Comparison of ENCODE assay signal across 13 mouse cellular contexts in the genomic region with DNA sequence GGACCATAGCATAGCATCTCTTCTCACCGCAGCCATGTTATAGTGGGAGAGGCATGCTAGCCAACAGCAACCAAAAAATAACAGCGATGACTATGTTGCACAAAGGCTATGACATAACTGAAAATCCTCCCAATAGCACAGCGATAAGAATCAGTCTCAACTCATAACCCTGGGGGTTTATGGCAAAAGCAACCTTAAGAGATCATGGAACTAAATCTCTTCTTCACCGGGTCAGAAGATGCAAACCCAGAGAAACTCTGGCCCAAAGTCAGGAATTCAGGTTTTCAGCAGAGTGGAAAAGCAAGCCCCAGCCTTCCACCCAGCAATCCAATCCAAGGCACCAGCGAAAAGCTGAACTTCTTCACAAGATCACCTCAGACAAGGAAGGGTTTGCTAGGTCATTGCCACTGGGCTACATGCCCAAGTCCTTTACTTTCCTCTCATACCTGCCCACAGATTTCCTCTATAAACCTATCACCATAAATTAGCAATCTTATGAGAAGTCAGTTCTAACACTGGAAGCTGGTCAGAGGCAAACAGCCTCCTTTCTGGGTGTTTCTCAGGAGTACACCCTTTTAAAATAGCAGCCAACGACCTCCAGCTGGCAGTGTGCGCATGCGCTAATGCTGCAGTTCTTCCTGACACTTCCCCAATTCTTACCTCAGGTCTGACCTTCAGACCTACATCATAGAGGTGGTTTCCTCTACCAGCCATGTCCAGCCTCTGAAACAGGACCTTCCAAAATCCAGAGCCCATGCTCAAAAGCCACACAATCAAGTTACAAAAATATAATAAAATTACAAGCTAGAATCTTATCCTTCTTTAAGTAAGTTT. TPM values are rescaled to one million over a fixed set of nuclear protein-coding genes. Genes with fewer than 3 reads are reported as not detected.
DNase-seq lines count a peak whose midpoint lies in the region; ATAC-seq and TF ChIP-seq lines count a peak whose summit lies in the region.
"Had no signal": no experiment of that assay in that cellular context is flagged by ENCODE, and none has a peak within 500 bp of the region (broad histone marks: within the 10 kb centered on the region; RNA-seq: fewer than 3 reads in every experiment).

No protein-coding gene starts in this region.

- H3K27me3 ChIP-seq in heart, postnatal 0 days (ENCODE audit: control insufficient read depth, insufficient read depth, low read length) = no peaks in the 10 kb centered on the region
- no peaks in the 10 kb centered on the region for H3K27me3 ChIP-seq in heart, embryonic 11.5 days (ENCODE audit: control insufficient read depth, insufficient read depth, low read length)
- H3K27me3 ChIP-seq in ES-Bruce4 (ENCODE audit: control insufficient read depth, insufficient read depth, low read length, poor library complexity, severe bottlenecking) = no peaks in the 10 kb centered on the region
- no peaks in the 10 kb centered on the region for H3K27me3 ChIP-seq in hindbrain, postnatal 0 days (ENCODE audit: insufficient read depth, low read length)
- H3K27me3 ChIP-seq: kidney, embryonic 15.5 days had no signal

- H3K36me3 ChIP-seq in heart, postnatal 0 days (replicated peaks; ENCODE audit: control insufficient read depth, insufficient read depth, low read length) = no peaks in the 10 kb centered on the region
- H3K36me3 ChIP-seq in heart, embryonic 11.5 days (ENCODE audit: control insufficient read depth, insufficient read depth, low read length) = no peaks in the 10 kb centered on the region; the same call in 1 of the 2 replicates
- no peaks in the 10 kb centered on the region for H3K36me3 ChIP-seq in ES-Bruce4 (ENCODE audit: control insufficient read depth, insufficient read depth, low read length, poor library complexity, severe bottlenecking)
- no peaks in the 10 kb centered on the region for H3K36me3 ChIP-seq in hindbrain, postnatal 0 days (ENCODE audit: insufficient read depth, low read length)

- peak overlapping the region; percentile 87 for H3K27ac ChIP-seq in heart, postnatal 0 days (ENCODE audit: low read depth)
- no peak overlapping the region for H3K27ac ChIP-seq in heart, embryonic 11.5 days (ENCODE audit: low read depth, low read length)
- H3K27ac ChIP-seq in ES-Bruce4 (ENCODE audit: insufficient read depth, low read length) = no peak overlapping the region
- no peak overlapping the region for H3K27ac ChIP-seq in hindbrain, postnatal 0 days
- H3K27ac ChIP-seq: kidney, embryonic 15.5 days; midbrain, embryonic 12.5 days had no signal

- no peak for TF ChIP-seq EP300 in heart, postnatal 0 days (IDR thresholded peaks at IDR 0.05; ENCODE audit: low read depth)
- TF ChIP-seq EP300 in ES-Bruce4 (IDR thresholded peaks at IDR 0.05; ENCODE audit: insufficient read depth, low read depth, low read length) = peak; percentile 49; the same call in 1 of the 2 replicates

- no peak overlapping the region for H3K4me2 ChIP-seq in heart, postnatal 0 days (ENCODE audit: low read depth, low read length)
- no peak overlapping the region for H3K4me2 ChIP-seq in heart, embryonic 11.5 days
- H3K4me2 ChIP-seq in hindbrain, postnatal 0 days (ENCODE audit: low read depth, low read length) = no peak overlapping the region
- H3K4me2 ChIP-seq: kidney, embryonic 15.5 days; midbrain, embryonic 12.5 days had no signal

- TF ChIP-seq POLR2A in ES-Bruce4 (IDR thresholded peaks at IDR 0.05; ENCODE audit: insufficient read depth, low read length) = no peak

- no peak for DNase-seq in heart, postnatal 0 days (ENCODE audit: low spot score)
- peak; percentile 65 for DNase-seq in B cell, adult 2 months
- no peak for DNase-seq in hindbrain, postnatal 0 days (ENCODE audit: low spot score)
- DNase-seq: cerebellum, adult 11 months; lung, postnatal 10 days; thymus, postnatal 4 days had no signal

- no peak for TF ChIP-seq CTCF in heart, postnatal 0 days (IDR thresholded peaks at IDR 0.05; ENCODE audit: low read depth)
- TF ChIP-seq CTCF in ES-Bruce4 (IDR thresholded peaks at IDR 0.05; ENCODE audit: low read depth, low read length) = no peak
- TF ChIP-seq CTCF in hindbrain, postnatal 0 days (IDR thresholded peaks at IDR 0.05; ENCODE audit: low read depth) = no peak

- no peak for ATAC-seq in heart, postnatal 0 days (ENCODE audit: insufficient read depth, low read depth)
- ATAC-seq in heart, embryonic 11.5 days (replicated peaks; ENCODE audit: insufficient number of reproducible peaks, low FRiP score, low TSS enrichment) = no peak
- peak; percentile 84 to 85 for ATAC-seq in hematopoietic stem cell, adult 5-6 weeks (replicated peaks in 1 of 2; ENCODE audit: insufficient read depth in 1 of 2, low FRiP score in 2 of 2, low TSS enrichment in 1 of 2, low read depth in 1 of 2, poor library complexity in 2 of 2, severe bottlenecking in 2 of 2)
- no peak for ATAC-seq in hindbrain, postnatal 0 days
- no peak for ATAC-seq in activated CD4-positive, CD25-positive, alpha-beta regulatory T cell, adult 4 months

- no peak overlapping the region for H3K9ac ChIP-seq in heart, postnatal 0 days (replicated peaks; ENCODE audit: low read depth, low read length)
- no peak overlapping the region for H3K9ac ChIP-seq in heart, embryonic 11.5 days (ENCODE audit: low read depth, low read length)
- H3K9ac ChIP-seq in ES-Bruce4 (ENCODE audit: low read depth, poor library complexity, severe bottlenecking) = no peak overlapping the region
- no peak overlapping the region for H3K9ac ChIP-seq in hindbrain, postnatal 0 days (replicated peaks; ENCODE audit: low read length)
- H3K9ac ChIP-seq: kidney, embryonic 15.5 days; midbrain, embryonic 12.5 days had no signal

- no peak overlapping the region for H3K4me3 ChIP-seq in heart, postnatal 0 days (ENCODE audit: low read depth, low read length)
- H3K4me3 ChIP-seq in heart, embryonic 11.5 days (ENCODE audit: low read depth, low read length) = no peak overlapping the region
- H3K4me3 ChIP-seq in ES-Bruce4 (ENCODE audit: low read depth, low read length) = no peak overlapping the region
- no peak overlapping the region for H3K4me3 ChIP-seq in hindbrain, postnatal 0 days (ENCODE audit: low read length)
- H3K4me3 ChIP-seq: kidney, embryonic 15.5 days; midbrain, embryonic 12.5 days had no signal

- WGBS in heart, postnatal 0 days = 76% methylated on average over 8 of the region's 8 CpGs
- 89% methylated on average over 8 of the region's 8 CpGs for WGBS in heart, embryonic 11.5 days (ENCODE audit: insufficient replicate concordance)
- WGBS in hindbrain, postnatal 0 days = 86% methylated on average over 8 of the region's 8 CpGs

- peaks cover 58% of the 10 kb centered on the region for H3K4me1 ChIP-seq in heart, postnatal 0 days (ENCODE audit: control insufficient read depth, insufficient read depth)
- peaks cover 31% of the 10 kb centered on the region for H3K4me1 ChIP-seq in heart, embryonic 11.5 days (ENCODE audit: control insufficient read depth, insufficient read depth, low read length)
- peaks cover 19% of the 10 kb centered on the region for H3K4me1 ChIP-seq in ES-Bruce4 (ENCODE audit: control insufficient read depth, insufficient read depth, low read length)
- peaks cover 18% of the 10 kb centered on the region; the same call in 1 of the 2 replicates for H3K4me1 ChIP-seq in hindbrain, postnatal 0 days (ENCODE audit: insufficient read depth, low read length)

- H3K9me3 ChIP-seq in heart, postnatal 0 days (replicated peaks; ENCODE audit: control insufficient read depth, low read length) = no peaks in the 10 kb centered on the region
- H3K9me3 ChIP-seq in heart, embryonic 11.5 days (replicated peaks; ENCODE audit: control insufficient read depth, low read length) = no peaks in the 10 kb centered on the region
- no peaks in the 10 kb centered on the region for H3K9me3 ChIP-seq in ES-Bruce4 (replicated peaks; ENCODE audit: control insufficient read depth, insufficient read depth, low read length, poor library complexity, severe bottlenecking)
- no peaks in the 10 kb centered on the region for H3K9me3 ChIP-seq in hindbrain, postnatal 0 days (ENCODE audit: low read length)
- H3K9me3 ChIP-seq: G1E; kidney, embryonic 15.5 days; midbrain, embryonic 12.5 days had no signal

RNA-seq across cellular contexts. Expression of a gene that starts 48.1 kb away (rescaled TPM):
- 32.6 and 33.4 TPM in 2 replicates for total RNA-seq in heart, postnatal 0 days (2014; rRNA removed; ENCODE audit: low replicate concordance)
- 14.7 and 16.5 TPM in 2 replicates for polyA plus RNA-seq in heart, postnatal 0 days (2015; fragmentation: Nextera tagmentation; extraction: Ambion mirVana)
- 27.8 and 35.0 TPM in 2 replicates for polyA plus RNA-seq in heart, embryonic 11.5 days (2014; fragmentation: Nextera tagmentation; extraction: Ambion mirVana)
- polyA plus RNA-seq in ES-Bruce4 (2011; ENCODE audit: insufficient read depth, insufficient read length, low read depth, missing spikeins) = 42.8 and 51.5 TPM in 2 replicates
- total RNA-seq in hematopoietic stem cell, adult 5-6 weeks (2017) = 55.8 and 61.3 TPM in 2 replicates
- 28.4 and 33.2 TPM in 2 replicates for total RNA-seq in hindbrain, postnatal 0 days (2014; rRNA removed)
- polyA plus RNA-seq in hindbrain, postnatal 0 days (2015; fragmentation: Nextera tagmentation; extraction: Ambion mirVana) = 18.6 and 20.5 TPM in 2 replicates
- polyA plus RNA-seq in activated CD4-positive, CD25-positive, alpha-beta regulatory T cell, adult 4 months (2017; shearing (Covaris generic)) = 10 to 100 TPM; 28.5 to 36.1 TPM

Comparison
In these comparisons a context has a peak if more than half of its experiments do, and no peak if none do; other contexts are left out.
1. ATAC-seq: peak in hematopoietic stem cell, adult 5-6 weeks (2 of 2); none in heart, postnatal 0 days (single experiment), heart, embryonic 11.5 days (single experiment), hindbrain, postnatal 0 days (single experiment) and activated CD4-positive, CD25-positive, alpha-beta regulatory T cell, adult 4 months (single experiment).
2. DNase-seq: peak in B cell, adult 2 months (2 of 2); none in heart, postnatal 0 days (single experiment) and hindbrain, postnatal 0 days (single experiment).